Mouse (Mus musculus) midbrain, embryonic 14.5 days (tissue): ENCODE data around the gene Rnf135. TPM values are rescaled to one million over a fixed set of nuclear protein-coding genes. Genes with fewer than 3 reads are reported as not detected.

Source experiments
- ATAC-seq: fragments of 200-750 bp; cut with Nextera tagmentation; 2 replicates; pipeline ENCODE4 v1.8.0; 2017; ENCODE audit warnings: moderate number of reproducible peaks, moderate library complexity; ENCODE audit not compliant: low FRiP score, low TSS enrichment
- DNase-seq: peaks from one replicate; pipeline ENCODE4 v3.0.0-alpha.2; 2015
- H3K27ac ChIP-seq: fragments of 300-500 bp; sonication (generic); replicated peaks from 2 replicates; pipeline ENCODE4 v1.5.1; 2014; ENCODE audit warnings: mild to moderate bottlenecking, low read depth, low read length, moderate library complexity
- H3K27me3 ChIP-seq: fragments of 300-500 bp; sonication (generic); 2 replicates; pipeline ENCODE4 v1.6.1; 2014; ENCODE audit warnings: low read length, control low read depth, mixed read lengths; ENCODE audit not compliant: control insufficient read depth, insufficient read depth
- H3K36me3 ChIP-seq: fragments of 300-500 bp; sonication (generic); 2 replicates; pipeline ENCODE4 v1.6.1; 2014; ENCODE audit warnings: low read length, control low read depth; ENCODE audit not compliant: control insufficient read depth, insufficient read depth
- H3K4me1 ChIP-seq: fragments of 300-500 bp; sonication (generic); 2 replicates; pipeline ENCODE4 v1.6.1; 2014; ENCODE audit warnings: mild to moderate bottlenecking, antibody characterized with exemption, low read length, control low read depth; ENCODE audit not compliant: control insufficient read depth, insufficient read depth
- H3K4me2 ChIP-seq: fragments of 300-500 bp; sonication (generic); 2 replicates; pipeline ENCODE4 v1.6.1; 2014; ENCODE audit warnings: mild to moderate bottlenecking, low read length, moderate library complexity
- H3K4me3 ChIP-seq: fragments of 300-500 bp; sonication (generic); replicated peaks from 2 replicates; pipeline ENCODE4 v1.5.1; 2014; ENCODE audit warnings: low read depth, low read length
- H3K9ac ChIP-seq: fragments of 300-500 bp; sonication (generic); replicated peaks from 2 replicates; pipeline ENCODE4 v1.6.1; 2014; ENCODE audit warnings: mild to moderate bottlenecking, low read length, moderate library complexity
- H3K9me3 ChIP-seq: fragments of 300-500 bp; sonication (generic); 2 replicates; pipeline ENCODE4 v1.6.1; 2016; ENCODE audit warnings: low read length, control low read depth, mixed read lengths; ENCODE audit not compliant: control insufficient read depth
- WGBS: fragments of 180-500 bp; shearing (Covaris S2); extraction: QIAGEN DNeasy Blood & Tissue Kit; methylation state at CpG from one replicate; pipeline ENCODE4 v1.1.7; 2014; 5-methylcytosine and 5-hydroxymethylcytosine counted together
- polyA plus RNA-seq: library from polyadenylated mRNA; unstranded; fragments of >200 nt; fragmentation: Nextera tagmentation; extraction: Ambion mirVana; gene quantifications from 2 replicates; pipeline ENCODE4 v1.2.1, GENCODE M21; 2014

Gene Rnf135
- polyA plus RNA-seq, 1 experiment from 2014 or later, result 3.0 TPM

- DNase-seq (no peak), ATAC-seq (no peak)
- Histone ChIP-seq H3K27me3 (no peaks in the 10 kb centered on the region), H3K4me2 (no peak overlapping the region), H3K9ac (no peak overlapping the region), H3K9me3 (no peaks in the 10 kb centered on the region), H3K36me3 (no peaks in the 10 kb centered on the region), H3K4me1 (no peaks in the 10 kb centered on the region), H3K27ac (no peak overlapping the region), H3K4me3 (no peak overlapping the region)
- 81% methylated on average over 3 of the region's 3 CpGs for WGBS
Observed at GRCm38 (mm10) chr11:80204037-80204436, 20.4 kb downstream of the Rnf135 start.

GRCm38 (mm10) chr11:80204941-80205340 is 21.3 kb downstream of the Rnf135 start:
- Histone ChIP-seq H3K4me3 (no peak overlapping the region), H3K4me1 (peaks cover 2% of the 10 kb centered on the region), H3K27ac (no peak overlapping the region), H3K36me3 (no peaks in the 10 kb centered on the region), H3K4me2 (no peak overlapping the region), H3K9me3 (no peaks in the 10 kb centered on the region), H3K27me3 (no peaks in the 10 kb centered on the region), H3K9ac (no peak overlapping the region)
- no peak for ATAC-seq
- WGBS, result 59% methylated on average over 5 of the region's 5 CpGs
- DNase-seq, result no peak

- Histone ChIP-seq H3K4me1 (peaks cover 8% of the 10 kb centered on the region), H3K4me3 (peak overlapping the region; percentile 94), H3K9ac (no peak overlapping the region), H3K4me2 (0 out of 2 replicates have a peak overlapping the region, but pooled peaks have one; percentile 17), H3K27me3 (no peaks in the 10 kb centered on the region), H3K27ac (peak overlapping the region; percentile 92; the same call in 1 of the 2 replicates), H3K9me3 (no peaks in the 10 kb centered on the region), H3K36me3 (no peaks in the 10 kb centered on the region)
- 35% methylated on average over 7 of the region's 7 CpGs for WGBS
- DNase-seq (no peak), ATAC-seq (peak; percentile 17; the same call in 1 of the 2 replicates)
Observed at GRCm38 (mm10) chr11:80208465-80208859, 24.8 kb downstream of the Rnf135 start.

- no peaks in the 10 kb centered on the region for H3K27me3 ChIP-seq
- peak within 1 kb of the TSS; percentile 64 for H3K4me2 ChIP-seq
- peaks cover 8% of the 10 kb centered on the region for H3K4me1 ChIP-seq
- peak within 1 kb of the TSS; percentile 94 for H3K4me3 ChIP-seq
- H3K9ac ChIP-seq, result peak within 1 kb of the TSS; percentile 95
- peaks cover 5% of the 10 kb centered on the region; the same call in 1 of the 2 replicates for H3K36me3 ChIP-seq
- DNase-seq (peak; percentile 98), ATAC-seq (peak; percentile 91)
- H3K27ac ChIP-seq, result peak within 1 kb of the TSS; percentile 92
- H3K9me3 ChIP-seq, result no peaks in the 10 kb centered on the region
- WGBS, result under 1% methylated on average over 78 of the region's 78 CpGs
Observed at GRCm38 (mm10) chr11:80208860-80209800, 25.5 kb downstream of the Rnf135 start, which contains the start of gene Rhot1. Rhot1 (plus strand) TSS chr11:80209019.

- no peak overlapping the region for H3K27ac ChIP-seq
Observed at GRCm38 (mm10) chr11:80210321-80210720, 26.7 kb downstream of the Rnf135 start.

GRCm38 (mm10) chr11:80212282-80212681 is 28.6 kb downstream of the Rnf135 start:
- no peaks in the 10 kb centered on the region for H3K9me3 ChIP-seq
- ATAC-seq (no peak), DNase-seq (no peak)
- H3K27ac ChIP-seq, result no peak overlapping the region
- no peak overlapping the region for H3K9ac ChIP-seq
- peaks cover 17% of the 10 kb centered on the region; the same call in 1 of the 2 replicates for H3K36me3 ChIP-seq
- WGBS, result 95% methylated on average over 2 of the region's 2 CpGs
- no peak overlapping the region for H3K4me2 ChIP-seq
- H3K4me3 ChIP-seq, result no peak overlapping the region
- no peaks in the 10 kb centered on the region for H3K27me3 ChIP-seq
- peaks cover 8% of the 10 kb centered on the region for H3K4me1 ChIP-seq

More at GRCm38 (mm10) chr11:80210321-80210720, 26.7 kb downstream of the Rnf135 start:
- Histone ChIP-seq H3K9ac (no peak overlapping the region; the same call in 1 of the 2 replicates), H3K4me2 (peak overlapping the region; percentile 64), H3K36me3 (peaks cover 15% of the 10 kb centered on the region; the same call in 1 of the 2 replicates), H3K4me3 (0 out of 2 replicates have a peak overlapping the region, but pooled peaks have one; percentile 2), H3K9me3 (no peaks in the 10 kb centered on the region), H3K27me3 (no peaks in the 10 kb centered on the region), H3K4me1 (peaks cover 8% of the 10 kb centered on the region)
- WGBS, result 54% methylated on average over 6 of the region's 6 CpGs
- no peak for ATAC-seq
- DNase-seq, result no peak

GRCm38 (mm10) chr11:80215291-80215690 is 31.6 kb downstream of the Rnf135 start:
- no peak for ATAC-seq
- peaks cover 17% of the 10 kb centered on the region for H3K36me3 ChIP-seq
- H3K4me1 ChIP-seq, result peaks cover 2% of the 10 kb centered on the region
- H3K9ac ChIP-seq, result no peak overlapping the region
- 92% methylated on average over 3 of the region's 3 CpGs for WGBS
- no peak for DNase-seq
- no peaks in the 10 kb centered on the region for H3K27me3 ChIP-seq
- no peak overlapping the region for H3K27ac ChIP-seq
- H3K4me3 ChIP-seq, result no peak overlapping the region
- H3K4me2 ChIP-seq, result no peak overlapping the region
- no peaks in the 10 kb centered on the region for H3K9me3 ChIP-seq

- no peak for ATAC-seq
- Histone ChIP-seq H3K4me3 (no peak overlapping the region), H3K36me3 (peaks cover 36% of the 10 kb centered on the region), H3K27ac (no peak overlapping the region), H3K9me3 (no peaks in the 10 kb centered on the region), H3K9ac (no peak overlapping the region), H3K4me1 (no peaks in the 10 kb centered on the region), H3K4me2 (no peak overlapping the region), H3K27me3 (no peaks in the 10 kb centered on the region)
- 87% methylated on average over 11 of the region's 11 CpGs for WGBS
- DNase-seq, result no peak
Observed at GRCm38 (mm10) chr11:80218657-80219293, 35.1 kb downstream of the Rnf135 start.
